Mouse (Mus musculus) ES-Bruce4 (cell line): ENCODE results near the gene Adamts9. TPM values are rescaled to one million over a fixed set of nuclear protein-coding genes. Genes with fewer than 3 reads are reported as not detected.

ENCODE experiments used
- H3K27ac ChIP-seq: 2 replicates; pipeline ENCODE4 v1.5.1; 2012; ENCODE audit warnings: low read length, inconsistent platforms; ENCODE audit not compliant: insufficient read depth
- H3K27me3 ChIP-seq: 2 replicates; pipeline ENCODE4 v1.6.1; 2012; ENCODE audit warnings: mild to moderate bottlenecking, low read length, inconsistent platforms; ENCODE audit not compliant: control insufficient read depth, poor library complexity, insufficient read depth, severe bottlenecking
- H3K36me3 ChIP-seq: 2 replicates; pipeline ENCODE4 v1.6.1; 2012; ENCODE audit warnings: inconsistent platforms, mild to moderate bottlenecking, low read length, moderate library complexity; ENCODE audit not compliant: control insufficient read depth, poor library complexity, insufficient read depth, severe bottlenecking
- H3K4me1 ChIP-seq: one replicate; pipeline ENCODE4 v1.8.1; 2011; ENCODE audit warnings: low read length; ENCODE audit not compliant: control insufficient read depth, insufficient read depth
- H3K4me3 ChIP-seq: 2 replicates; pipeline ENCODE4 v1.5.1; 2011; ENCODE audit warnings: low read depth, mild to moderate bottlenecking, low read length
- H3K9ac ChIP-seq: 2 replicates; pipeline ENCODE4 v1.6.1; 2012; ENCODE audit warnings: low read depth, mild to moderate bottlenecking, inconsistent platforms; ENCODE audit not compliant: poor library complexity, severe bottlenecking
- H3K9me3 ChIP-seq: replicated peaks from 2 replicates; pipeline ENCODE4 v1.6.1; 2012; ENCODE audit warnings: mild to moderate bottlenecking, low read length, inconsistent platforms; ENCODE audit not compliant: control insufficient read depth, poor library complexity, insufficient read depth, severe bottlenecking
- CTCF ChIP-seq: IDR thresholded peaks from one replicate; pipeline ENCODE4 v1.8.1; 2011; ENCODE audit warnings: low read depth, low read length
- EP300 ChIP-seq: IDR thresholded peaks from 2 replicates; pipeline ENCODE4 v1.6.1; 2011; ENCODE audit warnings: low read depth, low read length; ENCODE audit not compliant: insufficient read depth
- POLR2A ChIP-seq: IDR thresholded peaks from one replicate; pipeline ENCODE4 v1.8.1; 2011; ENCODE audit warnings: low read length; ENCODE audit not compliant: insufficient read depth
- polyA plus RNA-seq: library from polyadenylated mRNA; stranded (reverse); fragments of >200 nt; gene quantifications from 2 replicates; pipeline ENCODE4 v1.2.4, GENCODE M21; 2011; ENCODE audit warnings: low read depth; ENCODE audit not compliant: missing spikeins, insufficient read depth, insufficient read length

Gene Adamts9
- polyA plus RNA-seq, 1 experiment = 8.9 TPM

GRCm38 (mm10) chr6:92821606-92822005 lies 121.7 kb downstream of the Adamts9 start:
- no peak overlapping the region for H3K27ac ChIP-seq
- no peaks in the 10 kb centered on the region for H3K9me3 ChIP-seq
- no peaks in the 10 kb centered on the region for H3K36me3 ChIP-seq
- no peaks in the 10 kb centered on the region for H3K4me1 ChIP-seq
- TF ChIP-seq POLR2A (no peak), CTCF (no peak), EP300 (no peak)
- no peak overlapping the region for H3K4me3 ChIP-seq
- no peak overlapping the region for H3K9ac ChIP-seq
- H3K27me3 ChIP-seq = no peaks in the 10 kb centered on the region

GRCm38 (mm10) chr6:92817661-92818060 lies 125.6 kb downstream of the Adamts9 start:
- Histone ChIP-seq H3K27me3 (no peaks in the 10 kb centered on the region), H3K4me3 (no peak overlapping the region), H3K4me1 (no peaks in the 10 kb centered on the region), H3K9ac (no peak overlapping the region), H3K27ac (no peak overlapping the region), H3K36me3 (no peaks in the 10 kb centered on the region), H3K9me3 (no peaks in the 10 kb centered on the region)
- TF ChIP-seq CTCF = no peak
- no peak for TF ChIP-seq EP300
- TF ChIP-seq POLR2A = no peak

GRCm38 (mm10) chr6:92816311-92816751 lies 127.0 kb downstream of the Adamts9 start, which contains the start of gene A730049H05Rik:
Gene A730049H05Rik, plus strand, starts transcription at chr6:92816478.
- Histone ChIP-seq H3K27me3 (no peaks in the 10 kb centered on the region), H3K36me3 (no peaks in the 10 kb centered on the region), H3K27ac (no peak within 1 kb of the TSS), H3K4me3 (peak within 1 kb of the TSS; percentile 26; the same call in 1 of the 2 replicates), H3K9me3 (no peaks in the 10 kb centered on the region), H3K9ac (no peak within 1 kb of the TSS), H3K4me1 (no peaks in the 10 kb centered on the region)
- TF ChIP-seq POLR2A (no peak), EP300 (0 out of 2 replicates have a peak, but pooled peaks have one; percentile 10), CTCF (no peak)

GRCm38 (mm10) chr6:92812702-92813370 lies 130.5 kb downstream of the Adamts9 start:
- Histone ChIP-seq H3K36me3 (no peaks in the 10 kb centered on the region), H3K27me3 (no peaks in the 10 kb centered on the region), H3K4me3 (no peak overlapping the region), H3K9me3 (no peaks in the 10 kb centered on the region), H3K9ac (no peak overlapping the region), H3K27ac (no peak overlapping the region), H3K4me1 (peaks cover 4% of the 10 kb centered on the region)
- TF ChIP-seq CTCF = no peak

GRCm38 (mm10) chr6:92811566-92811965 lies 131.7 kb downstream of the Adamts9 start:
- Histone ChIP-seq H3K9ac (no peak overlapping the region), H3K4me3 (no peak overlapping the region), H3K36me3 (no peaks in the 10 kb centered on the region), H3K4me1 (peaks cover 4% of the 10 kb centered on the region), H3K27me3 (no peaks in the 10 kb centered on the region), H3K9me3 (no peaks in the 10 kb centered on the region), H3K27ac (peak overlapping the region; percentile 37)
- TF ChIP-seq POLR2A (no peak), CTCF (no peak), EP300 (peak; percentile 72)

- no peaks in the 10 kb centered on the region for H3K9me3 ChIP-seq
- no peak overlapping the region for H3K4me3 ChIP-seq
- peaks cover 4% of the 10 kb centered on the region for H3K4me1 ChIP-seq
- no peaks in the 10 kb centered on the region for H3K27me3 ChIP-seq
- no peak overlapping the region for H3K9ac ChIP-seq
- TF ChIP-seq EP300 = no peak
- TF ChIP-seq POLR2A = no peak
- TF ChIP-seq CTCF = no peak
- H3K36me3 ChIP-seq = no peaks in the 10 kb centered on the region
- H3K27ac ChIP-seq = no peak overlapping the region
These were observed 132.7 kb downstream of the Adamts9 start for GRCm38 (mm10) chr6:92810628-92811027.
